ENCODE assay signal across 9 mouse cellular contexts in genomic region chr15:83451621-83452210, GRCm38 (mm10). TPM values are rescaled to one million over a fixed set of nuclear protein-coding genes. Genes with fewer than 3 reads are reported as not detected.
DNase-seq lines count a peak whose midpoint lies in the region; ATAC-seq and TF ChIP-seq lines count a peak whose summit lies in the region.
"Had no signal": no experiment of that assay in that cellular context is flagged by ENCODE, and none has a peak within 500 bp of the region (broad histone marks: within the 10 kb centered on the region; RNA-seq: fewer than 3 reads in every experiment).

No protein-coding gene starts in this region.

- H3K4me1 ChIP-seq in limb, embryonic 15.5 days, result peaks cover 40% of the 10 kb centered on the region
- H3K4me1 ChIP-seq in small intestine, adult 2 months (ENCODE audit: control insufficient read depth, insufficient read depth, insufficient read length, low read length), result peaks cover 65% of the 10 kb centered on the region
- H3K4me1 ChIP-seq: neural tube, embryonic 12.5 days had no signal

- no peak overlapping the region for H3K4me2 ChIP-seq in limb, embryonic 15.5 days
- H3K4me2 ChIP-seq: neural tube, embryonic 12.5 days had no signal

- DNase-seq in left cerebral cortex, postnatal 4 days, result peak; percentile 43
- DNase-seq in left cerebral cortex, postnatal 10 days (ENCODE audit: extremely low spot score in 1 of 2, low spot score in 2 of 2), result no peak
- peak; percentile 64 to 65 for DNase-seq in adrenal gland, postnatal 36 days
- peak; percentile 61 for DNase-seq in heart, postnatal 25 days (ENCODE audit: low spot score)
- DNase-seq in left cerebral cortex, adult 9 months (ENCODE audit: low spot score in 2 of 2), result no peak

- no peak for ATAC-seq in limb, embryonic 15.5 days (ENCODE audit: insufficient number of reproducible peaks, low FRiP score, low TSS enrichment, low read depth)
- ATAC-seq in megakaryocyte-erythroid progenitor cell, adult 5-6 weeks (replicated peaks; ENCODE audit: low FRiP score, low TSS enrichment, poor library complexity, severe bottlenecking), result no peak

- H3K9ac ChIP-seq in limb, embryonic 15.5 days, result no peak overlapping the region
- H3K9ac ChIP-seq: neural tube, embryonic 12.5 days had no signal

- WGBS in limb, embryonic 15.5 days, result 63% methylated on average over 7 of the region's 7 CpGs
- 14% methylated on average over 7 of the region's 7 CpGs for WGBS in small intestine, adult 2 months

- intact Hi-C loops in left cerebral cortex, postnatal 4 days (cut with DNase I), result no loop called here
- intact Hi-C loops in left cerebral cortex, postnatal 10 days (cut with DNase I), result no loop called here
- intact Hi-C loops in heart, postnatal 25 days (cut with DNase I), result no loop called here

- no peaks in the 10 kb centered on the region for H3K36me3 ChIP-seq in limb, embryonic 15.5 days
- no peaks in the 10 kb centered on the region for H3K36me3 ChIP-seq in small intestine, adult 2 months (ENCODE audit: control insufficient read depth, insufficient read depth, low read length)
- H3K36me3 ChIP-seq: neural tube, embryonic 12.5 days had no signal

- H3K27me3 ChIP-seq in limb, embryonic 15.5 days, result no peaks in the 10 kb centered on the region
- no peaks in the 10 kb centered on the region for H3K27me3 ChIP-seq in small intestine, adult 2 months (ENCODE audit: control insufficient read depth, insufficient read depth, low read length)
- H3K27me3 ChIP-seq: neural tube, embryonic 12.5 days had no signal

- H3K4me3 ChIP-seq in limb, embryonic 15.5 days, result no peak overlapping the region
- H3K4me3 ChIP-seq in small intestine, adult 2 months (ENCODE audit: low read depth, low read length), result no peak overlapping the region
- H3K4me3 ChIP-seq: neural tube, embryonic 12.5 days had no signal

- no peak for TF ChIP-seq CTCF in small intestine, adult 2 months (IDR thresholded peaks at IDR 0.05; ENCODE audit: extremely low read depth, insufficient read length, insufficient replicate concordance, low read depth, low read length)

- no peaks in the 10 kb centered on the region for H3K9me3 ChIP-seq in limb, embryonic 15.5 days
- H3K9me3 ChIP-seq: neural tube, embryonic 12.5 days had no signal

- H3K27ac ChIP-seq in limb, embryonic 15.5 days, result peak overlapping the region; percentile 57
- H3K27ac ChIP-seq in small intestine, adult 2 months (ENCODE audit: insufficient read depth, low read depth, low read length), result peak overlapping the region; percentile 99
- H3K27ac ChIP-seq: neural tube, embryonic 12.5 days had no signal

- no peak for TF ChIP-seq POLR2A in small intestine, adult 2 months (IDR thresholded peaks at IDR 0.05; ENCODE audit: low read depth, low read length)

RNA-seq across cellular contexts. Expression of gene Pacsin2, which starts 12.7 kb away (rescaled TPM):
- 10 to 100 TPM; 23.2 to 24.9 TPM for total RNA-seq in left cerebral cortex, postnatal 4 days (2021)
- total RNA-seq in left cerebral cortex, postnatal 10 days (2021), result 10 to 100 TPM; 47.5 to 48.6 TPM
- total RNA-seq in adrenal gland, postnatal 36 days (2021), result 10 to 100 TPM; 85.6 to 94.3 TPM
- 100 to 1,000 TPM; 179 to 215 TPM for total RNA-seq in heart, postnatal 25 days (2021)
- 57.2 and 65.8 TPM in 2 replicates for polyA plus RNA-seq in limb, embryonic 15.5 days (2015; fragmentation: Nextera tagmentation; extraction: Ambion mirVana)
- polyA plus RNA-seq in small intestine, adult 2 months (2012; rRNA removed), result 32.5 and 73.5 TPM in 2 replicates
- total RNA-seq in megakaryocyte-erythroid progenitor cell, adult 5-6 weeks (2014; fragmentation: Nextera tagmentation), result 86.5 and 107 TPM in 2 replicates
- 123 and 138 TPM in 2 replicates for total RNA-seq in megakaryocyte-erythroid progenitor cell, adult 5-6 weeks (2017)

RNA-seq across cellular contexts. Expression of gene Ttll1, which starts 59.0 kb away (rescaled TPM):
- total RNA-seq in left cerebral cortex, postnatal 4 days (2021), result 10 to 100 TPM; 70.6 to 71.9 TPM
- total RNA-seq in left cerebral cortex, postnatal 10 days (2021), result 10 to 100 TPM; 57.7 to 61.2 TPM
- 1 to 10 TPM; 7.6 to 7.7 TPM for total RNA-seq in adrenal gland, postnatal 36 days (2021)
- total RNA-seq in heart, postnatal 25 days (2021), result 10 to 100 TPM; 49.0 to 53.0 TPM
- polyA plus RNA-seq in limb, embryonic 15.5 days (2015; fragmentation: Nextera tagmentation; extraction: Ambion mirVana), result 19.1 and 19.3 TPM in 2 replicates
- 2.3 and 3.1 TPM in 2 replicates for polyA plus RNA-seq in small intestine, adult 2 months (2012; rRNA removed)
- 9.5 and 18.0 TPM in 2 replicates for total RNA-seq in megakaryocyte-erythroid progenitor cell, adult 5-6 weeks (2014; fragmentation: Nextera tagmentation)
- 9.2 and 9.5 TPM in 2 replicates for total RNA-seq in megakaryocyte-erythroid progenitor cell, adult 5-6 weeks (2017)

Comparison
In these comparisons a context has a peak if more than half of its experiments do, and no peak if none do; other contexts are left out.
1. DNase-seq: peak in left cerebral cortex, postnatal 4 days (single experiment), adrenal gland, postnatal 36 days (2 of 2) and heart, postnatal 25 days (single experiment); none in left cerebral cortex, postnatal 10 days (0 of 2) and left cerebral cortex, adult 9 months (0 of 2).